Mouse (Mus musculus): ENCODE data around the gene Obox2. TPM values are rescaled to one million over a fixed set of nuclear protein-coding genes. Genes with fewer than 3 reads are reported as not detected.

Obox2 gene
- 164 TPM for polyA plus RNA-seq (2014; fragmentation: Illumina TruSeq; extraction: RNeasy Lipid Tissue Mini Kit (QIAGEN cat#74804))

DNA sequence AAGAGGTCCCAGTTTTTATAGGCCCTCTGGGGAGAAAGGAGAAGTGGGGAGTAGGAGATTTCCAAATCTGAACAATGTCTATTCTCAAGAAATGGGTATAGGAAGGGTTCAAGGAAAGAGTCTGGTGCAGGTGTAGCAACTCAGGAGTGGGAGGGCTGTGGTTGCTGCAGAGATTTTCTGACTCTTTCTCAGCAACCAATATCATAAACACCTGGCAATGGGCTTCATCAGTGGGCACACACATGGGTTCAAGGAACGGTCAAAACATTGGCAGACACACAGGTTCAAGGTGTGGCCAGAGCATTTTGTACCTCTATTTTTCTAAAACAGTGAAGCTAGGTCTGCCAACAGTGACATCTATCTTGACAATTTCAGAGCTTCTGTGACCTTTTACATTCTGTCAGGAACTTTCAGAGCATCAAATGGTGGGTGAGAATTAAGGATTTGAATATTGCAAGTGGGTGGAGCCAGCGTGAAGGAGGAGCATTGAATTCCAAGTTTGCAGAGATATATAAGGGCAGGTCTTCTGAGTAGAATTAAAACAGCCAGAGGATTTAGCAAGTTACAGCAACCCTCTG is at the start of gene Obox2, which contains the start of gene Obox1:
Obox2 (plus strand) TSS at position 301 of the 578 bp plus-strand sequence.
Obox1 (plus strand) TSS at position 528 of the 578 bp plus-strand sequence.

Other genes starting within 250 kb of the Obox2 start
- gene Obox1, start 227 bp downstream of the Obox2 start, polyA plus RNA-seq (2014; fragmentation: Illumina TruSeq; extraction: RNeasy Lipid Tissue Mini Kit (QIAGEN cat#74804)) = 92.4 TPM

All from ovary, adult 10 weeks (tissue).